In the genomic region with DNA sequence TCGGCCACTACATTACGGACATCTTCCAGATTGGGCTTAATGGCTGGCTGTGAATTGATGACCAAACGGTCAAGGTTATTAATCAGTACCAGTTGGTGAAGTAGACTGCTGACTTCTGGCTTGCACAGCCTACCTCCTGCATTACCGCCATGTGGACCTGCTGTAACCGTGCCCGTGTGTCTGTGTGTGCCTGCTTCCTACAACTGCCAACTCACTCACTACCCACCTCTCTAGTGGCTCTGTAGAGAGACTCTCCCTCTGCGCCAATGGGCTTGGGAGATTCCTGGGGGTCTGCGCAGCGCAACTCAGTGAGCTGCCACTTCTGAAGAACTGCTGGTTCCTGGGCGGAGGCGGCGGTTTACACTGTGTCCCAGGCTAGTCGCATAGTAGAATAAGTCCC, we compare ENCODE assay signal across 25 mouse cellular contexts. TPM values are rescaled to one million over a fixed set of nuclear protein-coding genes. Genes with fewer than 3 reads are reported as not detected.
A peak's percentile ranks its signal among the peaks of the same experiment; 100 is the strongest.
DNase-seq lines count a peak whose midpoint lies in the region; ATAC-seq and TF ChIP-seq lines count a peak whose summit lies in the region.
"Had no signal": no experiment of that assay in that cellular context is flagged by ENCODE, and none has a peak within 500 bp of the region (broad histone marks: within the 10 kb centered on the region; RNA-seq: fewer than 3 reads in every experiment).

No protein-coding gene starts in this region.

- no peak for TF ChIP-seq POLR2A in cerebellum, adult 2 months (IDR thresholded peaks at IDR 0.05; ENCODE audit: borderline replicate concordance, insufficient read depth, low read length)

- 77% methylated on average over 13 of the region's 13 CpGs for WGBS in cerebellum, adult 2 months
- WGBS in embryonic facial prominence, embryonic 11.5 days: 95% methylated on average over 13 of the region's 13 CpGs
- 97% methylated on average over 13 of the region's 13 CpGs for WGBS in embryonic facial prominence, embryonic 10.5 days
- 95% methylated on average over 13 of the region's 13 CpGs for WGBS in intestine, embryonic 15.5 days

- no peaks in the 10 kb centered on the region for H3K4me1 ChIP-seq in cerebellum, adult 2 months (ENCODE audit: control insufficient read depth, insufficient read depth, low read length)
- H3K4me1 ChIP-seq in embryonic facial prominence, embryonic 11.5 days (ENCODE audit: control insufficient read depth, insufficient read depth, low read length): peaks cover 2% of the 10 kb centered on the region; the same call in 1 of the 2 replicates
- H3K4me1 ChIP-seq in embryonic facial prominence, embryonic 10.5 days: peaks cover 19% of the 10 kb centered on the region
- H3K4me1 ChIP-seq in intestine, embryonic 15.5 days (replicated peaks): no peaks in the 10 kb centered on the region
- H3K4me1 ChIP-seq: forebrain, embryonic 10.5 days; forebrain, embryonic 13.5 days; heart, embryonic 12.5 days; heart, embryonic 15.5 days; hindbrain, embryonic 10.5 days; hindbrain, embryonic 13.5 days had no signal

- no peak overlapping the region for H3K27ac ChIP-seq in cerebellum, adult 2 months (ENCODE audit: insufficient read depth, low read length)
- no peak overlapping the region for H3K27ac ChIP-seq in embryonic facial prominence, embryonic 11.5 days (replicated peaks; ENCODE audit: low read depth, low read length)
- H3K27ac ChIP-seq in embryonic facial prominence, embryonic 10.5 days (replicated peaks): no peak overlapping the region
- no peak overlapping the region for H3K27ac ChIP-seq in intestine, embryonic 15.5 days
- H3K27ac ChIP-seq: forebrain, embryonic 10.5 days; forebrain, embryonic 13.5 days; heart, embryonic 15.5 days; hindbrain, embryonic 10.5 days; hindbrain, embryonic 13.5 days had no signal

- H3K36me3 ChIP-seq in embryonic facial prominence, embryonic 11.5 days (replicated peaks; ENCODE audit: control insufficient read depth, insufficient read depth, low read depth, low read length): no peaks in the 10 kb centered on the region
- H3K36me3 ChIP-seq in embryonic facial prominence, embryonic 10.5 days (replicated peaks): peaks cover 5% of the 10 kb centered on the region
- no peaks in the 10 kb centered on the region for H3K36me3 ChIP-seq in intestine, embryonic 15.5 days
- H3K36me3 ChIP-seq: forebrain, embryonic 10.5 days; heart, embryonic 12.5 days; heart, embryonic 15.5 days; hindbrain, embryonic 10.5 days; hindbrain, embryonic 13.5 days had no signal

- no peak for TF ChIP-seq CTCF in cerebellum, adult 2 months (IDR thresholded peaks at IDR 0.05; ENCODE audit: borderline replicate concordance, insufficient read depth, low read depth, low read length)

- 0 out of 2 replicates have a peak, but pooled peaks have one; percentile 4 for ATAC-seq in embryonic facial prominence, embryonic 11.5 days (replicated peaks; ENCODE audit: insufficient number of reproducible peaks, low FRiP score, low TSS enrichment, low read depth)
- ATAC-seq in intestine, embryonic 15.5 days: no peak
- ATAC-seq: CD4-positive, CD25-positive, alpha-beta regulatory T cell, adult 4 months; forebrain, embryonic 13.5 days; forebrain, embryonic 16.5 days; hindbrain, embryonic 16.5 days; intestine, postnatal 0 days had no signal

- peak; percentile 20 to 49 for DNase-seq in cerebellum, adult 2 months
- DNase-seq in cerebellum, postnatal 4 days (ENCODE audit: low spot score in 2 of 2): no peak
- no peak for DNase-seq in embryonic facial prominence, embryonic 11.5 days (ENCODE audit: low spot score)
- no peak for DNase-seq in embryonic facial prominence, embryonic 10.5 days (ENCODE audit: low spot score)
- peak; percentile 5 for DNase-seq in R1 (ENCODE audit: low read depth, low spot score)
- peak; percentile 29 to 49 for DNase-seq in cerebellum, postnatal 25 days
- DNase-seq in layer of hippocampus, adult 8-10 months (ENCODE audit: low spot score in 2 of 2): no peak
- DNase-seq: adrenal gland, postnatal 10 days; adrenal gland, postnatal 36 days; gastrocnemius, postnatal 25 days; heart, adult 18-20 months; heart, postnatal 10 days; heart, postnatal 36 days; kidney, adult 2 months had no signal

- no peak overlapping the region for H3K4me2 ChIP-seq in embryonic facial prominence, embryonic 11.5 days (ENCODE audit: low read depth, low read length)
- no peak overlapping the region for H3K4me2 ChIP-seq in intestine, embryonic 15.5 days (replicated peaks)
- H3K4me2 ChIP-seq: forebrain, embryonic 13.5 days; heart, embryonic 12.5 days; heart, embryonic 15.5 days; hindbrain, embryonic 13.5 days had no signal

- H3K9me3 ChIP-seq in embryonic facial prominence, embryonic 11.5 days (replicated peaks; ENCODE audit: control insufficient read depth, low read length): no peaks in the 10 kb centered on the region
- peaks cover 12% of the 10 kb centered on the region; the same call in 1 of the 2 replicates for H3K9me3 ChIP-seq in embryonic facial prominence, embryonic 10.5 days
- H3K9me3 ChIP-seq in intestine, embryonic 15.5 days: no peaks in the 10 kb centered on the region
- H3K9me3 ChIP-seq: forebrain, embryonic 10.5 days; forebrain, embryonic 13.5 days; heart, embryonic 12.5 days; heart, embryonic 15.5 days; hindbrain, embryonic 10.5 days; hindbrain, embryonic 13.5 days had no signal

- no peak overlapping the region for H3K4me3 ChIP-seq in cerebellum, adult 2 months (replicated peaks; ENCODE audit: insufficient read depth, low read depth, low read length)
- no peak overlapping the region for H3K4me3 ChIP-seq in embryonic facial prominence, embryonic 11.5 days (ENCODE audit: low read depth, low read length)
- no peak overlapping the region for H3K4me3 ChIP-seq in embryonic facial prominence, embryonic 10.5 days
- H3K4me3 ChIP-seq in intestine, embryonic 15.5 days (replicated peaks): no peak overlapping the region
- H3K4me3 ChIP-seq: forebrain, embryonic 10.5 days; forebrain, embryonic 13.5 days; heart, embryonic 12.5 days; heart, embryonic 15.5 days; hindbrain, embryonic 10.5 days; hindbrain, embryonic 13.5 days had no signal

- H3K27me3 ChIP-seq in cerebellum, adult 2 months (ENCODE audit: control insufficient read depth, insufficient read depth, low read length): no peaks in the 10 kb centered on the region
- no peaks in the 10 kb centered on the region; the same call in 1 of the 2 replicates for H3K27me3 ChIP-seq in embryonic facial prominence, embryonic 11.5 days (ENCODE audit: control insufficient read depth, insufficient read depth, low read length)
- no peaks in the 10 kb centered on the region for H3K27me3 ChIP-seq in embryonic facial prominence, embryonic 10.5 days (replicated peaks; ENCODE audit: low read depth, poor library complexity, severe bottlenecking)
- no peaks in the 10 kb centered on the region for H3K27me3 ChIP-seq in intestine, embryonic 15.5 days (replicated peaks)
- H3K27me3 ChIP-seq: forebrain, embryonic 13.5 days; heart, embryonic 12.5 days; heart, embryonic 15.5 days; hindbrain, embryonic 13.5 days had no signal

- H3K9ac ChIP-seq in embryonic facial prominence, embryonic 11.5 days (replicated peaks; ENCODE audit: low read length): no peak overlapping the region
- H3K9ac ChIP-seq in intestine, embryonic 15.5 days: no peak overlapping the region
- H3K9ac ChIP-seq: forebrain, embryonic 13.5 days; heart, embryonic 12.5 days; heart, embryonic 15.5 days; hindbrain, embryonic 13.5 days had no signal

RNA-seq across cellular contexts. Expression of a gene that starts 25.6 kb away (rescaled TPM):
- polyA plus RNA-seq in cerebellum, adult 2 months (2012; rRNA removed): 35.3 and 40.6 TPM in 2 replicates
- polyA plus RNA-seq in embryonic facial prominence, embryonic 11.5 days (2014; fragmentation: Nextera tagmentation; extraction: Ambion mirVana): 102 and 114 TPM in 2 replicates
- polyA plus RNA-seq in embryonic facial prominence, embryonic 10.5 days (2016; fragmentation: Nextera tagmentation; extraction: Ambion mirVana): 96.0 and 103 TPM in 2 replicates
- total RNA-seq in layer of hippocampus, adult 8-10 months (2022): 10 to 100 TPM; 36.9 to 50.4 (median 42.3) TPM
- 60.8 and 69.4 TPM in 2 replicates for polyA plus RNA-seq in intestine, embryonic 15.5 days (2015; fragmentation: Nextera tagmentation; extraction: Ambion mirVana)

Comparison
In these comparisons a context has a peak if more than half of its experiments do, and no peak if none do; other contexts are left out.
1. DNase-seq: peak in cerebellum, adult 2 months (2 of 2), R1 (single experiment) and cerebellum, postnatal 25 days (2 of 2); none in cerebellum, postnatal 4 days (0 of 2), embryonic facial prominence, embryonic 11.5 days (single experiment), embryonic facial prominence, embryonic 10.5 days (single experiment) and layer of hippocampus, adult 8-10 months (0 of 2).